In genomic region chr6:114919670-114920313, GRCm38 (mm10) we compare ENCODE assay signal across 8 mouse cellular contexts. TPM values are rescaled to one million over a fixed set of nuclear protein-coding genes. Genes with fewer than 3 reads are reported as not detected.
DNase-seq lines count a peak whose midpoint lies in the region; ATAC-seq and TF ChIP-seq lines count a peak whose summit lies in the region.

No protein-coding gene starts in this region.

- H3K4me1 ChIP-seq in brown adipose tissue, adult 24 weeks (ENCODE audit: control insufficient read depth, insufficient read depth, insufficient read length, low read length), result peaks cover 30% of the 10 kb centered on the region
- H3K4me1 ChIP-seq in hindbrain, postnatal 0 days (ENCODE audit: insufficient read depth, low read length), result peaks cover 23% of the 10 kb centered on the region
- peaks cover 49% of the 10 kb centered on the region for H3K4me1 ChIP-seq in lung, embryonic 15.5 days

- DNase-seq in embryo, embryonic 11 days, result peak; percentile 37
- no peak for DNase-seq in embryo, embryonic 9.5 days (ENCODE audit: extremely low spot score)
- no peak for DNase-seq in hindbrain, postnatal 0 days (ENCODE audit: low spot score)
- no peak for DNase-seq in B cell, adult 2 months
- no peak for DNase-seq in urinary bladder, postnatal 25 days (ENCODE audit: low spot score)
- DNase-seq in left cerebral cortex, postnatal 36 days (ENCODE audit: low spot score in 2 of 2), result no peak

- H3K9ac ChIP-seq in hindbrain, postnatal 0 days (replicated peaks; ENCODE audit: low read length), result peak overlapping the region; percentile 67
- peak overlapping the region; percentile 71 for H3K9ac ChIP-seq in lung, embryonic 15.5 days

- ATAC-seq in hindbrain, postnatal 0 days, result no peak
- ATAC-seq in lung, embryonic 15.5 days (ENCODE audit: borderline replicate concordance, extremely low read depth, low FRiP score, low TSS enrichment), result no peak

- H3K9me3 ChIP-seq in hindbrain, postnatal 0 days (ENCODE audit: low read length), result no peaks in the 10 kb centered on the region
- H3K9me3 ChIP-seq in lung, embryonic 15.5 days, result no peaks in the 10 kb centered on the region

- peak overlapping the region; percentile 72 for H3K4me2 ChIP-seq in hindbrain, postnatal 0 days (ENCODE audit: low read depth, low read length)
- H3K4me2 ChIP-seq in lung, embryonic 15.5 days, result peak overlapping the region; percentile 58

- H3K36me3 ChIP-seq in hindbrain, postnatal 0 days (ENCODE audit: insufficient read depth, low read length), result no peaks in the 10 kb centered on the region
- no peaks in the 10 kb centered on the region for H3K36me3 ChIP-seq in lung, embryonic 15.5 days

- intact Hi-C loops in left cerebral cortex, postnatal 36 days (cut with DNase I), result loop anchor here (5.0 kb wide), 1 partner anchor 42 kb away; no protein-coding TSS in a partner anchor

- no peaks in the 10 kb centered on the region for H3K27me3 ChIP-seq in hindbrain, postnatal 0 days (ENCODE audit: insufficient read depth, low read length)
- H3K27me3 ChIP-seq in lung, embryonic 15.5 days, result no peaks in the 10 kb centered on the region

- peak overlapping the region; percentile 100 for H3K27ac ChIP-seq in brown adipose tissue, adult 24 weeks (replicated peaks; ENCODE audit: low read depth, low read length)
- H3K27ac ChIP-seq in hindbrain, postnatal 0 days, result peak overlapping the region; percentile 77
- peak overlapping the region; percentile 96 for H3K27ac ChIP-seq in lung, embryonic 15.5 days

- TF ChIP-seq CTCF in hindbrain, postnatal 0 days (IDR thresholded peaks at IDR 0.05; ENCODE audit: low read depth), result no peak

- WGBS in hindbrain, postnatal 0 days, result 23% methylated on average over 9 of the region's 9 CpGs
- 3% methylated on average over 9 of the region's 9 CpGs for WGBS in lung, embryonic 15.5 days

- H3K4me3 ChIP-seq in brown adipose tissue, adult 24 weeks (ENCODE audit: insufficient read depth, low read depth, low read length), result peak overlapping the region; percentile 95
- peak overlapping the region; percentile 57 for H3K4me3 ChIP-seq in hindbrain, postnatal 0 days (ENCODE audit: low read length)
- peak overlapping the region; percentile 58 for H3K4me3 ChIP-seq in lung, embryonic 15.5 days

RNA-seq across cellular contexts. Expression of gene Vgll4, which starts 50.0 kb away (rescaled TPM):
- polyA plus RNA-seq in brown adipose tissue, adult 24 weeks (2012; ENCODE audit: insufficient read depth, insufficient read length, missing spikeins), result 59.1 and 73.9 TPM in 2 replicates
- 85.4 and 88.5 TPM in 2 replicates for total RNA-seq in hindbrain, postnatal 0 days (2014; rRNA removed)
- polyA plus RNA-seq in hindbrain, postnatal 0 days (2015; fragmentation: Nextera tagmentation; extraction: Ambion mirVana), result 49.4 and 53.2 TPM in 2 replicates
- 133 and 147 TPM in 2 replicates for polyA plus RNA-seq in lung, embryonic 15.5 days (2015; fragmentation: Nextera tagmentation; extraction: Ambion mirVana)
- total RNA-seq in left cerebral cortex, postnatal 36 days (2021), result 10 to 100 TPM; 58.5 to 68.8 TPM
